Mouse (Mus musculus) left cerebral cortex, adult 8-10 months (tissue): ENCODE results near the gene Bcl2a1d. TPM values are rescaled to one million over a fixed set of nuclear protein-coding genes. Genes with fewer than 3 reads are reported as not detected.
"Not testable (repeated sequence)": the region's sequence is repeated elsewhere in the genome, so short reads cannot be mapped to it uniquely, and the experiment has no call there.

Experiments used
- DNase-seq, 2 experiments: peaks; one replicate each; pipeline ENCODE4 v3.0.0; 2022; ENCODE audit warnings: low spot score in 2 of 2
- total RNA-seq, 4 experiments: library from RNA; stranded (reverse); gene quantifications; 2 replicates each; pipeline ENCODE4 v1.2.4; 2022

The Bcl2a1d gene
- total RNA-seq, 4 experiments from 2014 or later = 0.59 to 1.3 (median 1.1) TPM; not detected in 1

DNA sequence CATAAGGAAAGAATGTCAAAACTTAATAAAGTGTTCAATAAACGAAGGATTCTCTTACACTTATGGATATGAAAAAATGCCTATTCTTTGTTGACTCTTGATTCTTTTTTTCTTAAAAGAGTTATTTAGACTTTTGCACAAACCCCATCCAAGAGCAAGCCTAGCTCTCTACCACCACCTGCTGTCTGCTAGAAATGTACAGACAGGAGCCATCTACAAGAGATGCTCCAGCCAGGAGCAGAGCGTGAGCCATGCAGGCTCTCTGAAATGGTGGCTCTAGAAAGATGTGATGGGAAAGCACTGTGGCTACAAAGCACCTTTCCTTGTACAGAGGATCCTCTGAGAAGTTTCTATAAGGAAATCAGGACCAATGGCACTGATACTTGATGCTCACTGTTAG, 33.0 kb downstream of the Bcl2a1d start:
- DNase-seq = not testable (repeated sequence)

DNA sequence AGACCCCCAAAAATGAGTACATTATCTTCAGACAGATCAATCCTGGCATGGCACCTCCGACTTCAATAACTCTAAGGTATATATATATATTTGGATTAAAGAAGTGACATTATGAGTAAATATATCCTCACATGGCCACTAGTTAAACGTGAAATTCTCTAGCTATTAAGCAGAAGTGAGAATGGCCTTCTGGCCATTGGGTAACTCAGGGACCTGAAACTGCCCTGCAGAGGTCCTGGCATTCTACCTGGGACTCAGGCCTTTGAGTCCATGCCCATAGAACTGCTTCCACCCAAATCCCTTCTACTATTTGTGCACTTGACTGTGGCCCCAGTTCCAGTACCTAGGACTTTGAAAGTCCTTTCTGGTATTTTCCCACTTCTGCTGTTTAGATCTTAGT, 40.4 kb downstream of the Bcl2a1d start:
- not testable (repeated sequence) for DNase-seq

DNA sequence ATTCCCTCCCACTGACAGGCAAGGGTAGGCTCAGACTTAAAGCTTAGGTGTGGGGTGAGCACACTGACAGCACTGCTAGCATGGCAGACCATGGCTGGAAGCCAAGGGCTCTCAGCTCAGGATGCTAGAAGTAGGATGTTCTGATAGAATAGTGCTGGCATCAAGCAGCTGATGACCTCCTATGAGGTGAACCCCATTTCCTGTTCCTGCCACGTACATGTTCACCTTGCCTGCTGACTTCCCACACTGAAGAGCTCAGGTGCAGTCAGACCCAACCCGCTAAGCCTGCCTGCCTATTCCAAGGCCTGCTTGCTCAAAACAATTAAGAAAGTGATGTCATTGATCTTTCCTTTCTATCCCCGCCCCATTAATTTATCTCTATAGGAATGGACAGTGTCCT, 42.3 kb downstream of the Bcl2a1d start:
- DNase-seq = not testable (repeated sequence)

DNA sequence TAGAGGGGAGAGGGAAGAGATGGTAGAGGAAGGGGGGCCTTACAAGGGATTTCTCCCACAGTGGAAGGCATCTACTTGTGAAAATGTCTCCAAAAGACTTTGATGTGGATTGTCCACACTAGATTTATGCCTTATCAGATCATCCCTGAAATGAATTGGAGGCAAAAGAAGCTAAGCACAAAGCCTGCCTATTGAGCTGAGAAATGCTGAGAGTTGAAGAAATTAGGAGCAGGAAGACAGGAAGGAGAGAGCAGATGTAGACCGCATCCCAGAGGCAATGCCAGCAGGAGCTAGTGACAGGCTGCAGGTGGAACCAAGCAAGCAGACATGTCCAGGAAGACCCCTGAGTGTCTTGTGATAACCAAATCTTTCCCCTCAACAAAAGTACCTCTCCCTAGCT, 45.0 kb downstream of the Bcl2a1d start:
- not testable (repeated sequence) for DNase-seq

Other genes with a start within 250 kb of the Bcl2a1d start
- 10 to 100 TPM; 60.8 to 67.3 (median 62.1) TPM for gene Syncrip, start 249.3 kb downstream of the Bcl2a1d start, total RNA-seq
- 10 to 100 TPM; 23.3 to 30.1 (median 28.9) TPM for gene Zfp949, start 183.9 kb downstream of the Bcl2a1d start, total RNA-seq
- gene Trim43a, start 151.0 kb downstream of the Bcl2a1d start, total RNA-seq = 1 to 10 TPM in 3 of 4 experiments, under 1 TPM in 1; 0.89 to 2.7 (median 1.6) TPM
- gene Mthfsl, start 11.6 kb downstream of the Bcl2a1d start, total RNA-seq = 10 to 100 TPM; 24.7 to 38.2 (median 27.9) TPM
- under 1 TPM in 1 of 4 experiments, not detected in 3; 0.32 TPM for gene Trim43c, start 107.2 kb upstream of the Bcl2a1d start, total RNA-seq
- gene Bcl2a1a, start 225.0 kb upstream of the Bcl2a1d start, total RNA-seq = 1 to 10 TPM in 1 of 4 experiments, under 1 TPM in 1, not detected in 2; 0.98 to 1.7 TPM